Mouse (Mus musculus): ENCODE results near the gene Bbs9.

Gene Bbs9

GRCm38 (mm10) chr9:22532810-22533447, 57.4 kb downstream of the Bbs9 start:
- peak; percentile 73 to 82 for DNase-seq (ENCODE audit: low spot score in 2 of 2)

GRCm38 (mm10) chr9:22537767-22538373, 62.4 kb downstream of the Bbs9 start:
- no peak for DNase-seq (ENCODE audit: low spot score in 2 of 2)

- no peak for DNase-seq (ENCODE audit: low spot score in 2 of 2)
Measured at GRCm38 (mm10) chr9:22539546-22539945, 64.0 kb downstream of the Bbs9 start.

GRCm38 (mm10) chr9:22541130-22541529, 65.6 kb downstream of the Bbs9 start:
- no peak for DNase-seq (ENCODE audit: low spot score in 2 of 2)

- DNase-seq (ENCODE audit: low spot score in 2 of 2) = no peak
Measured at GRCm38 (mm10) chr9:22543467-22543866, 68.0 kb downstream of the Bbs9 start.

GRCm38 (mm10) chr9:22544349-22545341, 69.1 kb downstream of the Bbs9 start:
- no peak for DNase-seq (ENCODE audit: low spot score in 2 of 2)

- no peak for DNase-seq (ENCODE audit: low spot score in 2 of 2)
Measured at GRCm38 (mm10) chr9:22551273-22551672, 75.8 kb downstream of the Bbs9 start.

- DNase-seq (ENCODE audit: low spot score in 2 of 2) = no peak
Measured at GRCm38 (mm10) chr9:22556076-22556475, 80.6 kb downstream of the Bbs9 start.

GRCm38 (mm10) chr9:22557467-22557866, 82.0 kb downstream of the Bbs9 start:
- DNase-seq (ENCODE audit: low spot score in 2 of 2) = peak; percentile 60 to 78

GRCm38 (mm10) chr9:22563612-22564347, 88.3 kb downstream of the Bbs9 start:
- no peak for DNase-seq (ENCODE audit: low spot score in 2 of 2)

- DNase-seq (ENCODE audit: low spot score in 2 of 2) = no peak
Measured at GRCm38 (mm10) chr9:22567726-22568125, 92.2 kb downstream of the Bbs9 start.

GRCm38 (mm10) chr9:22576426-22577139, 101.1 kb downstream of the Bbs9 start:
- DNase-seq (ENCODE audit: low spot score in 2 of 2) = no peak

GRCm38 (mm10) chr9:22578266-22578665, 102.8 kb downstream of the Bbs9 start:
- no peak for DNase-seq (ENCODE audit: low spot score in 2 of 2)

GRCm38 (mm10) chr9:22584221-22584620, 108.7 kb downstream of the Bbs9 start:
- no peak for DNase-seq (ENCODE audit: low spot score in 2 of 2)

GRCm38 (mm10) chr9:22593032-22593431, 117.5 kb downstream of the Bbs9 start:
- DNase-seq (ENCODE audit: low spot score in 2 of 2) = no peak

- peak in 1 of 2 experiments; percentile 44 for DNase-seq (ENCODE audit: low spot score in 2 of 2)
Measured at GRCm38 (mm10) chr9:22596650-22597049, 121.1 kb downstream of the Bbs9 start.

GRCm38 (mm10) chr9:22613271-22613824, 137.8 kb downstream of the Bbs9 start:
- peak in 1 of 2 experiments; percentile 22 for DNase-seq (ENCODE audit: low spot score in 2 of 2)

GRCm38 (mm10) chr9:22619245-22619644, 143.7 kb downstream of the Bbs9 start:
- no peak for DNase-seq (ENCODE audit: low spot score in 2 of 2)

- DNase-seq (ENCODE audit: low spot score in 2 of 2) = peak; percentile 36 to 57
Measured at GRCm38 (mm10) chr9:22624966-22625365, 149.5 kb downstream of the Bbs9 start.

- DNase-seq (ENCODE audit: low spot score in 2 of 2) = no peak
Measured at GRCm38 (mm10) chr9:22626014-22626413, 150.5 kb downstream of the Bbs9 start.

GRCm38 (mm10) chr9:22627912-22628311, 152.4 kb downstream of the Bbs9 start:
- no peak for DNase-seq (ENCODE audit: low spot score in 2 of 2)
